Mouse (Mus musculus) limb, embryonic 12.5 days (tissue): ENCODE results near the gene Asf1a. TPM values are rescaled to one million over a fixed set of nuclear protein-coding genes. Genes with fewer than 3 reads are reported as not detected.
"Not testable (repeated sequence)": the region's sequence is repeated elsewhere in the genome, so short reads cannot be mapped to it uniquely, and the experiment has no call there.

Source experiments
- ATAC-seq: fragments of 200-750 bp; cut with Nextera tagmentation; 2 replicates; pipeline ENCODE4 v1.8.0; 2017; ENCODE audit warnings: low read depth, moderate TSS enrichment; ENCODE audit not compliant: insufficient number of reproducible peaks, insufficient read depth, low FRiP score, low TSS enrichment
- H3K27ac ChIP-seq: fragments of 300-500 bp; sonication (generic); 2 replicates; pipeline ENCODE4 v1.5.1; 2016; ENCODE audit warnings: mild to moderate bottlenecking, moderate library complexity
- H3K27me3 ChIP-seq: fragments of 300-500 bp; sonication (generic); 2 replicates; pipeline ENCODE4 v1.6.1; 2016; ENCODE audit warnings: mild to moderate bottlenecking, moderate library complexity
- H3K36me3 ChIP-seq: fragments of 300-500 bp; sonication (generic); 2 replicates; pipeline ENCODE4 v1.6.1; 2016; ENCODE audit warnings: mild to moderate bottlenecking, moderate library complexity
- H3K4me1 ChIP-seq: fragments of 300-500 bp; sonication (generic); replicated peaks from 2 replicates; pipeline ENCODE4 v1.6.1; 2016
- H3K4me2 ChIP-seq: fragments of 300-500 bp; sonication (generic); 2 replicates; pipeline ENCODE4 v1.6.1; 2016; ENCODE audit warnings: mild to moderate bottlenecking, moderate library complexity
- H3K4me3 ChIP-seq: fragments of 300-500 bp; sonication (generic); replicated peaks from 2 replicates; pipeline ENCODE4 v1.5.1; 2016; ENCODE audit warnings: mild to moderate bottlenecking
- H3K9ac ChIP-seq: fragments of 300-500 bp; sonication (generic); replicated peaks from 2 replicates; pipeline ENCODE4 v1.6.1; 2016; ENCODE audit warnings: mild to moderate bottlenecking, moderate library complexity
- H3K9me3 ChIP-seq: fragments of 300-500 bp; sonication (generic); 2 replicates; pipeline ENCODE4 v1.6.1; 2016; ENCODE audit warnings: mild to moderate bottlenecking, moderate library complexity
- WGBS: fragments of 180-500 bp; shearing (Covaris S2); methylation state at CpG from one replicate; pipeline ENCODE4 v1.1.7; 2016; 5-methylcytosine and 5-hydroxymethylcytosine counted together
- polyA plus RNA-seq: library from polyadenylated mRNA; unstranded; fragments of >200 nt; fragmentation: Nextera tagmentation; extraction: Ambion mirVana; gene quantifications from 2 replicates; pipeline ENCODE4 v1.2.1, GENCODE M21; 2016

The Asf1a gene
- polyA plus RNA-seq, 1 experiment from 2014 or later = 172 TPM

DNA sequence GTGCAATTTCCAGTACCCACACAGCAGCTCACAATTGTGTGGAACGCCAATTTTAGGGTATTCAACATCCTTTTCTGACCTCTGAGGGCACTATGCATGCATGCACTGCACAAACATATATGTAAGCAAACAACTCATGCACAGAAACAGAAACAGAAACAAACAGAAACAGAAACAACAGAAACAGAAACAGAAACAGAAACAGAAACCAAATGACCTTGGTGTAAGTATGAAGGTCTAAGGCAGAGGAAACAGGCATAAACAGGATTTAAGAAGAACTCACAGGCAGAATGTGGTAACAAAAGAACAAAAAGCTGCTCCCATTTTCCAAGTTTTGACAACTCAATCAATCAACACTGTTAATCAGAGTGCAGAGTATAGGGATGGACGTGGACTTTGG lies 54.1 kb downstream of the Asf1a start:
- 86% methylated on average over 2 of the region's 2 CpGs for WGBS
- H3K4me2 ChIP-seq = no peak overlapping the region
- H3K27ac ChIP-seq = no peak overlapping the region
- H3K27me3 ChIP-seq = no peaks in the 10 kb centered on the region
- no peak overlapping the region for H3K4me3 ChIP-seq
- H3K36me3 ChIP-seq = peaks cover 8% of the 10 kb centered on the region; the same call in 1 of the 2 replicates
- peaks cover 7% of the 10 kb centered on the region for H3K4me1 ChIP-seq
- H3K9me3 ChIP-seq = no peaks in the 10 kb centered on the region
- ATAC-seq = no peak
- no peak overlapping the region for H3K9ac ChIP-seq

DNA sequence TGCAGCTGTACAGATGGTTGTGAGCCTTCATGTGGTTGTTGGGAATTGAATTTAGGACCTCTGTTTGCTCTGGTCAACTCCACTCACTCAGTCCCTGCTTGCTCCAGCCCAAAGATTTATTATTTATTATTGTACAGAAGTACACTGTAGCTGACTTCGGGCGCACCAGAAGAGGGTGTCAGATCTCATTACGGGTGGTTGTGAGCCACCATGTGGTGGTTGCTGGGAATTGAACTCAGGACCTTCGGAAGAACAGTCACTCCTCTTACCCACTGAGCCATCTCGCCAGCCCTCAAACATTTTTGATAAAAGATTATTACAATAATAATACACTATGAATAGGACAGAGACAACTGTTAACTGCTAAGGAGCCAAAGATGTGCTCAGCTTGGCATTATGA lies 57.7 kb downstream of the Asf1a start:
- not testable (repeated sequence) for ATAC-seq, H3K27ac ChIP-seq, H3K27me3 ChIP-seq, H3K4me2 ChIP-seq, H3K4me3 ChIP-seq, H3K9me3 ChIP-seq, H3K9ac ChIP-seq, H3K36me3 ChIP-seq, H3K4me1 ChIP-seq
- 81% methylated on average over 5 of the region's 5 CpGs for WGBS

Other genes with a start within 250 kb of the Asf1a start
- gene Cep85l, start 216.8 kb upstream of the Asf1a start, polyA plus RNA-seq = 9.5 and 9.6 TPM in 2 replicates
- gene Mcm9, start 33.7 kb downstream of the Asf1a start, polyA plus RNA-seq = 14.5 and 15.4 TPM in 2 replicates
- 8.1 and 8.6 TPM in 2 replicates for gene Fam184a, start 154.4 kb downstream of the Asf1a start, polyA plus RNA-seq